Mouse (Mus musculus) cortical plate, adult 2 months (tissue): ENCODE measurements around the gene Srm.

Source experiments
- CTCF ChIP-seq: fragments of 200-500 bp; IDR thresholded peaks from 2 replicates; pipeline ENCODE4 v1.5.1; 2011; ENCODE audit warnings: mild to moderate bottlenecking, control low read depth, low read length; ENCODE audit not compliant: insufficient read depth; ENCODE audit errors: extremely low read depth
- POLR2A ChIP-seq: fragments of 200-500 bp; IDR thresholded peaks from 2 replicates; pipeline ENCODE4 v1.6.1; 2011; ENCODE audit warnings: mild to moderate bottlenecking, low read length, control low read depth; ENCODE audit not compliant: insufficient read depth; ENCODE audit errors: extremely low read depth

DNA sequence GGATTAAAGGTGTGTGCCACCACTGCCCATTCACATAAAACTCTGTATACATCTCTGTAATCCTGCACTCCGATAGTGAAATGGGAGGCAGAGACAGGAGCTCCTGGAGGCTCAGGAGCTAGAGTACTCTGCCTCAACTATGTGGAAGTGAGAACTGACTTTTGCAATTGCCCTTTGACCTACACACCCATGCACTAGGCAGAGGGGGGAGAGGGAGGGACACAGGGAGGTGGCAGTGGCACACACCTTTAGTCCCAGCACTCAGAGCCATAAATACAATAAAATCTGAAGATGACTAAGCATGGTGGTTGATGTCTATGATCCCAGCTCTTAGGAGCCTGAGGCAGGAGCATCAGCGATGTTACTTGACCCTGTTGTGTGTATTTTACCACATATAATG lies 48.2 kb downstream of the Srm start:
- TF ChIP-seq POLR2A (no peak), CTCF (no peak)
